Mouse (Mus musculus) right cerebral cortex, postnatal 14 days (tissue): ENCODE data around the gene Gm3194.
"Not testable (repeated sequence)": the region's sequence is repeated elsewhere in the genome, so short reads cannot be mapped to it uniquely, and the experiment has no call there.

Experiments used
- DNase-seq: peaks from one replicate; pipeline ENCODE4 v3.0.0; 2022

Gm3194 gene

DNA sequence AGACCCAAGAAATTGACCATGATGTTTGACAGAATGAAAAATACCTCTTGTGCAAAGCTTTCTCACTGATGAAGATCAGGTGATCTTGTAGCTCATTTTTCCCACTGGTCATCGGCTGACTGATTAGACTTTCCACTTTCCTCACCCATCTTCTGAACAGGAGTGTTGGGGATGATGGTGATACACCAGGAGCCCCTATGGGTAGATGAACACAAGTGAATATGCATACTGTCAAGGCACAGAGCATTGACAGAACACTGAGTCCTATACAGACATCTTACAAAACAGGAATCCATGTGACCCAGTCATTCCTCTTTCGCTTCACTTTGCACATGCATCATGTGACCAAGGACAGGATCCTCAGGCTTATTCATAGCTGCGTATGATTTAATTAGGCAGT is at the start of gene Gm3194:
Gene Gm3194 (minus strand): TSS at position 101 of the 400 bp plus-strand sequence.
- DNase-seq: not testable (repeated sequence)

DNA sequence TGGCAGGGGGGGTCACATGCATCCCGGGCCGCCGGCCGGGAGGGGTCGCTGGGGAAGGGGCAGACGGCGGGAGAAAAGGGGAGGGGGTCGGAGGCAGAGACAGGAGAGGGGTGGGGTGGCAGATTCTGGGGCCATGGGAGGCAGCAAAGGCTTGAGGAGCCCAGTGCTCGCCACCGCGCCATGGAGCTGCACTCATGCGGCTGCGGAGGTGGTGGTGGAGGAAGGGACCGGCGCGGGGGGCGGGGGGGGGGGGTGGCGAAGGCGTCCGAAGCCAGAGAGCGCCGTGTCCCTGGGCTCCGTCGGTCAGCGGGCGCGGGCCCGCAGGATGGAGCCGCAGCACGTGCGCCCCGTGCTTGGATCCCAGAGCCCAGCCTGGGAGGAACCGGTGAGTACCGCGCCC is 46.1 kb upstream of the Gm3194 start, which contains the start of gene Gm3488:
Gene Gm3488 (plus strand): TSS at position 301 of the 400 bp plus-strand sequence.
- DNase-seq: not testable (repeated sequence)

DNA sequence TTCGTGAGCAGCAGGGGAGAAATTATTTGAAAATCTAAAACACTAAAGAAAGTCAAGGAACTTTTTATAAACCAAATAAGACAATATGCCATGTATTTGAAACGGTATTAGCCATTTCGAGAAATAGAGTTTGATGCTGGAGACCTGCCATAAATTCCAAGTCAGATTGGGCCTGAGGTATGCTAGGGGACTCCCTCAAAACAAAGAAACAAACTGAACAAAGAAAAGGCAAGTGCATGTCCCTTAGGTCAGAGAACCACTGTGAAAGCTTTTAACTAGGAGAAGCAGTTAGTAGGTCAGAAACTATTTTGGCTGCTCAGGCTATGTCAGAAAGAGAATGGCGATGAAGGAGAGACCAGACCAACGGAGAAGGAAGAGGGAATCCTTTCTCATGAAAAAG is 28.6 kb upstream of the Gm3194 start, which contains the start of gene Gm3187:
Gene Gm3187 (plus strand): TSS at position 301 of the 400 bp plus-strand sequence.
- DNase-seq: not testable (repeated sequence)

DNA sequence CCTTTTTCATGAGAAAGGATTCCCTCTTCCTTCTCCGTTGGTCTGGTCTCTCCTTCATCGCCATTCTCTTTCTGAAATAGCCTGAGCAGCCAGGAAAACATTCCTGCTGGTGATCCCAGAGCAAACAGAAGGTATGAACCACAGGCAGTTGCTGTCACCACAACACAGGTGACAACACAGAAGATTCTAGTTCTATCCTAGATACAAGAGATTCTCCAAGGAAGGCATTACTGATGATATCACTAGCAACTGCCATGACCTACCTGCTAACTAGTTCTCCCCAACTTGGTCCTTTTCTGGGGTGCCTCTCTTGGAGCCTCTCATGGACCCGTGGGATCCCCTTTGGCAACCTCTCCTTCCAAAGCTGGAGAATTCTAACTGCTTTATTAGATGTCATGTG is 22.5 kb upstream of the Gm3194 start, which contains the start of gene Gm8246:
Gene Gm8246 (minus strand): TSS at position 101 of the 400 bp plus-strand sequence.
- not testable (repeated sequence) for DNase-seq

DNA sequence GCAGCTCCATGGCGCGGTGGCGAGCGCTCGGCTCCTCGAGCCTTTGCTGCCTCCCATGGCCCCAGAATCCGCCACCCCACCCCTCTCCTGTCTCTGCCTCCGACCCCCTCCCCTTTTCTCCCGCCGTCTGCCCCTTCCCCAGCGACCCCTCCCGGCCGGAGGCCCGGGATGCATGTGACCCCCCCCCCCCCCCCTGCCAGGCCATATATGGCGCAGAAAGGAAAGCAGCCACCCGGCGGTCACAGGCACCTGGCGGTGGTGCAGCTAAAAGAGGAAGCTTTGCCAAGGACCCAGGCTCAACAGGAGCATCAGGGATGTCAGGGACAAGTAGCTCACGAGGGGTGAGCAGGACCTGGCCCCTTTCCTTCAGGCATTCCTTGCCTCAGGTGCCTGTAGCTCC is 5.2 kb upstream of the Gm3194 start:
- DNase-seq: not testable (repeated sequence)

DNA sequence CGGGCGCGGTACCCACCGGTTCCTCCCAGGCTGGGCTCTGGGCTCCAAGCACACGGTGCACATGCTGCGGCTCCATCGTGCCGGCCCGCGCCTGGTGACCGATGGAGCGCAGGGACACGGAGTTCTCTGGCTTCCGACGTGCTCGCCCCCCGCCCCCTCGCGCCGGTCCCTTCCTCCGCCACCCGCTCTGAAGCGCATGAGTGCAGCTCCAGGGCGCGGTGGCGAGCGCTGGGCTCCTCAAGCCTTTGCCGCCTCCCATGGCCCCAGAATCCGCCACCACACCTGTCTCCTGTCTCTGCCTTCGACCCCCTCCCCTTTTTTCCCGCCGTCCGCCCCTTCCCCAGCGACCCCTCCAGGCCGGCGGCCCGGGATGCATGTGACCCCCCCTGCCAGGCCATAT is 66.3 kb downstream of the Gm3194 start, which contains the start of gene Gm3500:
Gene Gm3500 (minus strand): TSS at position 101 of the 400 bp plus-strand sequence.
- DNase-seq: not testable (repeated sequence)
